Mouse (Mus musculus): ENCODE data around the gene 1810010H24Rik.
"Not testable (repeated sequence)": the region's sequence is repeated elsewhere in the genome, so short reads cannot be mapped to it uniquely, and the experiment has no call there.

1810010H24Rik gene

DNA sequence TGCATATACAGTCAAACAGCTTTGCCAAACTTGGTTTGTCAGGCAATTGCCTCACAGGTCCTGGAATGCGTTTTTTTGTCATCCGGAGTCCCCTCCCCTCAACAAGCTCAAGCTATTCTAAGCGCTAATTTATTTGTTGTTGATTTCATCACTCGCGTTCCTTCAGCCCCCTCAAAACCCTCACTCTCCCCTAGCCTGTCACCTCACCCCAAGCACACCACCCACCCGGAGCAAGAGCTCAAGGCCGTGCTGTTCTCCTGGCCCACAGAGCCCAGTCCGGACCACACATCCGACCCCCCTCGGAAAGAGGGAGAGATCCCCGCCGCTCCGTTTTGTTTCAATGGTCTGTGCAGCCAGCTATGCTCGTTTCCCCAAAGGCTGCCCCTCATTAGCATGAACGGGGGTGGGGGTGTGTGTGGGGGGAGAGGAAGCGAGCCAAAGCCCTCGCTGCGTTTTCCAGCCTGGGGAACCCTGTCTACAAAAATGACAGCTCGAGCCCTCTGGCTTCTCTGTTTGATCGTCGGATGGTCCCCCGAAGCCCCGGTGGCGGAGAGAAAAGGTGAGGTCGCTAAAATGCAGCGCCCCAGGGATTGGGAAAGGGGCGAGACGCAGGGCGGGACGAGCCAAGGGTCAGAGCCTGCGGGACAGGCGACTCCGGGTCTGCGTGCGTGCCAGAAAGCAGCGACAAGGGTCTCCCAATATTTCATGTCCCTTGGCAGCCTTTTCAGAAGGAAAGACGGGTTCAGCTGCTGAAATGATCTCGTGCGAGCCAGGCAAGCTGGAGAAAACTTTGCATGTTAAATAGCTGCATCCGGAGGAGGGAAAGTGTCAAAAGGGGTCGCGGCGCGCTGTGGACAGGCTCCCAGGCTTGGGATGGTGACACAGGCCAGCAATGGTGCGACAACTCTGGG lies at the start of gene 1810010H24Rik:
1810010H24Rik (plus strand) TSS at position 271 of the 911 bp plus-strand sequence.
- peak; percentile 74 for DNase-seq

DNA sequence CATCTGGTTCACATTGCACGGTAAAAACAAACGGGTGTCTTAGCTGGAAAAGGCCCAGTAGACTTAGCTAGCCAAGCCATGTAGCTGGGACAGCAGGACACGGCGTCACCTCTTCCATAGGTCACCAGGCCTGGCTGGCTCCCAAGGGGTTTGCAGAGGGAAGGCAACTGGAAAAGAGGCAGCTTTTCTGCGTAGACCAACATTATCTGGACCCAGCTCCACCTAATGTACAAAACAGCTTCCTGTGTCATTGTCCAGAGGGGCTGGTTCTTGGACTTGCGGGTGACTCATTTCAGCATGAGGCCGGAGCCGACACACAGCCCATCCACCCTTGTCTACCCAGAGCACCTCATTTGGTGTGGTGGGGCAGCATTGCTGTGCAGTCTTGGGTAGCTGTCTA lies 49.3 kb upstream of the 1810010H24Rik start:
- peak; percentile 90 for DNase-seq

DNA sequence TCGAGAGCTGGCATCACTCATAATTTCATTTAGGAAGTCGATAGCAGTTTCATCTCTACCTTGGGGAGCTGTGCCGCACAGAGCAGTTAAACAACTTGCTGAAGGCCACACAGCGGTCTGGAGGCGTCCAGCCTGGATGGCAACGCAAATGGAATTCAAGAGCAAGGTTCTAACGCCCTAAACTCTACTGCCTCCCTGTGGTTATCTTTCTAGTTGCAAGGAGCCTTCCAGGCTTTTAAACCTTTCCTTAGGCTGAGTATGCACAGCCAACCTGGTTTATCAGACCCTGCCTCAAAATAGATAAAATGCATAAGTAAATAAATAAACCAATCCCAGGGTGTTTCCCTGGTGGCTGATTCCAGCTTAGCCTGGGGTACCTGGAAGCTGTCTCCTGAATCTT lies 45.0 kb upstream of the 1810010H24Rik start:
- DNase-seq: peak; percentile 76

DNA sequence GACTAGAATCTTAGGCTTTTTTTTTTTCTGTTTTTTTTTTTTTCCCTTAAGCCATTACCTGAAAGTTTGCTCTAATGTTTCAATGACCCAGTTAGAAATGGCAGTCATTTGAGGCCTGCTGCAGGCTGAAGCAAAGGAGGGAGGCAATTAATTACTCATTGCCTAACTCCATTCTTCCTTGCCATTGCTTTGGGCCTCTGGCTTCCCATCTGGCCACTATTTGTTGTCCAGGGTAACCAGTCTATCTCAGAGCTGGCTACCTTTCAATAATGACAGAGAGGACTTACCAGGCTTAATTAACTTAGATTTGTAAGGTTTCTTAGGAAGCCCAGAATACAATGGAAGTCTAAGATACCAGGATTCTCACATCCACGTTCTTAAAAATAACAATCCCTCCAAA lies 43.7 kb upstream of the 1810010H24Rik start:
- no peak for DNase-seq

DNA sequence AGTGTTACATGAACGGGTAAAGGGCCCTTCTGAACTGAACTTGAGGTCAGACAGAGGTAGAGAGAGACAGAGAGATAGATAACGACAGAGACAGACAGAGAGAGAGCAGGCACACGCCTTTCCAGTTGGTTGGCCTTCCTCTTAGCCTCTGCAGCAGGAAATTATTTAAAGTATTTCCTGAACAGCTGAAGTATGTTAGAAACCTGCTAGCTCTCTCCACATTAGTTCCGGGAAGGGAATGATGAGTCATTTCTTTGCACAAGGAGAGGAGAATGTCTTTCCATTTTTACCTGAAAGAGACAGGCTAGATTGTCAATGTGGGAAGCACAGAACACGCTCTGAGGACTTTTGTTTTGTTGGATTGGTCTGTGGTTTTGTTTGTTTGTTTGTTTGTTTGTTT lies 43.1 kb upstream of the 1810010H24Rik start:
- DNase-seq: no peak

DNA sequence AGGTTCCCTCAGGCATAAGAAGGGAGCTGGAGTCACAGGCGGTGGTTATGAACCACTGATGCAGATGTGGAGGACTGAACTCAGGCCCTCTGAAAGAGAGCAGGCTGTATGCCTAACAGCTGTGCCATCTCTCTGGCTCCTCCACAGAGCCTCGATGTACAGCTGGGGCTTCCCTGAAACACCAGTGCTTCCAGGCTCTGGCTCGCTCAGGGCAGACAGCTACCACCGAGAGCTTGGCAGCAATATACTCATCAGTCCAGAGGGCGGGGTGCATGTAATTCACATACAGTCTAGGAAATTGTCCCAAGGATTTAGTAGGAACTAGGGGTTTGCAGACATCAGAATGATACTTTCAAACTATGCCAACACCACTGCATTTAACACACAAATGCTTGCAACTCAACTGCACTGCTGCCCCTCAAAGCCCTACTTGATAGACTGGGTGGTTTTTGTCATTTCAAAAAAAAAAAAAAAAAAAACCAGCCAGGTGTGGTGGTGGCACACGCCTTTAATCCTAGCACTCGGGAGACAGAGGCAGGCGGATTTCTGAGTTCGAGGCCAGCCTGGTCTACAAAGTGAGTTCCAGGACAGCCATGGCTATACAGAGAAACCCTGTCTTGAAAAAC lies 39.4 kb upstream of the 1810010H24Rik start:
- DNase-seq: not testable (repeated sequence)

DNA sequence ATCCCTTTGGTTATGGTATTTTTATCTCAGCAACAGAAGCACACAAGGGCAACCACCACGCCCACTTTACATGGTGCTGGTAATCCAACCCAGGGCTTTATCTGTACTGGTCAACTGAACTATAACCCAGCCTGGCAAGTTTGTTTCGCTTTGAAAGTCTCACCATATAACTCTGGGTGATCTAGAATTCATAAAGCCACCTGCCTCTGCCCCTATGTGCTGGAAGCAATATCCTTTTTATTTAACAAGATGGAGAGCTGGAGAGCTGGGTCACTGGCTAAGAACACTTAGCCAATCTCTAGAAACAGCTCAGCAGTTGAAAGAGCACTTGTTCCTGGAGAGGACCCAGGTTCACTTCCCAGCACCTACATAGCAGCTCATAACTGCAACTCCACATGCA lies 38.1 kb upstream of the 1810010H24Rik start:
- no peak for DNase-seq

DNA sequence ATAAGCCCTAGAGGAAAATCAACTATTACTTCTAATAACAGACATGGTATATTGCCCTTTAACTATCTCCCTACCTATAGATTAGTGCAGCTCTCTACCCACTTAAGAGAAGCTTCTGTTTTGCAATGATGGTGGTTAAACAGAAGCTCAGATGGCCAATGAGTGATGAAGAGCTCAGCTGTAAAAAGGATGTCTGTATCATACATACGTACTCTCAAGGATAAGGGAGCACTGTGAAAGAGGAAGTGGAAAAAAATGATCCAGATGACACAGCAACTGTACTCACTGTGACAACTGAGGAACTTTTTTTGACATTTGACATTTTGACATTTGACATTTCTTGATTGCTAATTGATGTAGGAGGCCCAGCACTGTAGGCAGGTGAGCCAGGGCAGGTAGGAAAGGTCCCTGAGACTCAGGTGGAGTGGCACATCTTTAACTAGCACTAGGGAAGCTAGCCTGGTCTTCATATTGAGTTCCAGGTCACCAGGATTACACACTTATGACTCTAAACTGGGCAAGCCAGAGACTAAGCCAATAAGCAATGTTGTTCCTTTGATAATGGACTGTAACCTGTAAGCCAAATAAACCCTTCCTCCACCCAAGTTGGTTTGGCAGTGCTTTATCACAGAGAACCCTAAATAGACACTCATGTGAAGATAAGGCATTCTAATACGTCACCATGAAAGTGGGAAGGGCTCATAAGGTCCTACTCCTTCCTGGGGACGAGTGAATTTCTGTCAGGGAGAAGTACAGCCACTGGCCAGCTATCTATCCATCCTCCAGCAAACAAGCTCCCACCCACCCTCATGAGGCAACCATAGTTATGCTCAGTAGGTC lies 31.0 kb upstream of the 1810010H24Rik start:
- DNase-seq: no peak

DNA sequence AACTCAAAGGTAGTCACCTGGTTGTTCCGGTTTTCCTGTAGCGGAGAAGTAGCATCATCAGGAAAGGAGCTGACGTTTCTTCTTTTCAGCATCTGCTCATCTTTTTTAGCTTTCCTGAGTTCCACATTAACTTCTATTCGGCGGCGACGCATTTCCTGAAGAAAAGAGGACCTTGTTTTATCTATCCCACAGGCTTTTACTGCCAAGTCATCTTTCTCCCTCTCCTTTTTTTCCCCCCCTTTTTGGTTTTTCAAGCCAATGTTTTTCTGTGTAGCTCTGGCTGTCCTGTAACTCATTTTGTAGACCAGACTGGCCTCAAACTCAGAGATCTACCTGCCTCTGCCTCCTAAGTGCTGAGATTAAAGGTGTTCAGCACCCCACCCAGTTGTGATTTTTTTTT lies 29.0 kb upstream of the 1810010H24Rik start:
- DNase-seq: not testable (repeated sequence)

DNA sequence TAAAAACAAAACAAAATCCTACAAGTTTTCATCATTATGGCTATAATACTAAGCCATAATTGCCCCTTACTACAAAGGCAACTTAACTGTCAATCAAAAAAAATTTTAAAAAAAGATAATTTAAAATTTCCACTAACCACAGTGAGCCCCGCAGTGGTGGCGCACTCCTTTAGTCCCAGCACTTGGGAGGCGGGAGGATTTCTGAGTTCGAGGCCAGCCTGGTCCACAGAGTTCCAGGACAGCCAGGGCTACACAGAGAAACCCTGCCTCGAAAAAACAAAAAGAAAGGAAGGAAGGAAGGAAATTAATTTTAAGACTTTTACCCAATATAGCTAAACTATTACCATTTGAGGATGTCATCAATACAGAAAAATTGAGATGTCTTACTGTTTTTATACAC lies 27.5 kb upstream of the 1810010H24Rik start:
- no peak for DNase-seq

DNA sequence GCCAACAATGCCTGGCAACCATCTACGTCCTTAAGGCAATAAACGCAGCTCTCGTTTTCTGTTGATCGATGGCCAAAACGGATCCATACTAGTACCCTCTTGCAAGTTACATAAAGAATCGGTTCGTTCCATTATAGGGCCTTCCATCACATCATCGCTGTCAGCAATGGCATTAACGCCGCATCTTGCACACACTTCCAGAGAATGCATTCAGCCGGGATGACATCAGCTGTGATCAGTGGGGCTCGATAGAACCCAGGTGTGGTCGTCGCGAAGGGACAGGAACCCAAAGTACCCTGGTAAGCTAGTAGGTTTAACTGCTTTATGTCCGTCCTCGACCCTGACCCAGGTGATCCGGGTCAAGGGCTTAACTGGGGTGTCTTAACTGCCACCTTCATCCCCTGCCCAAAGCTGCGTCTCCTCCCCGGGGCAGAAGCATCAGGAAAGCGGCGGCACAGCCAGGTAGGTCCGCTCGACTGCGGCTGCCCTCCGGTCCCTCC lies 26.8 kb upstream of the 1810010H24Rik start:
- DNase-seq: no peak

DNA sequence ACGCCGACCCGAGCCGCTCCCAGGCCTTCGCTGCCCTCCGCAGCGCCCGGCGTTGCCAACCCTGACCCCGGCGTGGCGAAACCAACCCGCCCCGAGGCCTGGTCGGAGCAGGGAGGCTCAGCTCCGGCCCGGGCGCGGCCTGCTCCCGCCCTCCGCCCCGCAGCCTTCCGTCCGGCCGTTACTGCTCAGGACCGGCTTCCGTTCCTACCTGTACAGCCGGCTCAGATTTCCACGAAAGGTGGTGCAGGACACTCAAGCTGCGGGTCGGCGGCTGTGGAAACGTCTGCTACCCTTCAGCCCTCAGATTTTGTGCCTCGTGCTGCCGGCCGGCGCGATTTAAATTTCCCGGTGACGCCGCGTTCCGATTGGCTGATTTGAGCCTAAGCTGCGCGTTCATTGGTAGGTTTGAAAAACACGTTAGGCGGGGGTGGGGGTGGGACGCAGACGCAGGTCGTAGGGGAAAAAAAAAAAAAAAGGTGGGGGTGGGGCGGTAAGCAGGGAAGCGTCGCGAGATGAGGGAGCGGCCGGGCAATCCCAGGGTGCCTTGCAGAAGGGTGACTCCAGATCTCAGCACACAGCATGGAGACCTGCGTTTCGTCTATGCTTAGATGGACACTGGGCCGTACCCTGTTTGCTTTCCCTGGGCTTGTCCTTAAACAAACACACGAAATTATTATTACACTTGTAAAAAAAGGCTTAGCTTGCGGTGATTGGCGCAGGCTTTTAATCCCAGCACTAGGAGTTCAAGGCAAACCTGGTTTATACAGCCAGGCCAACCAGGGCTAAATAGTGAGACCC lies 26.1 kb upstream of the 1810010H24Rik start, which contains the start of gene Kpna2:
Kpna2 (minus strand) TSS at position 391 of the 798 bp plus-strand sequence.
- DNase-seq: peak; percentile 94

DNA sequence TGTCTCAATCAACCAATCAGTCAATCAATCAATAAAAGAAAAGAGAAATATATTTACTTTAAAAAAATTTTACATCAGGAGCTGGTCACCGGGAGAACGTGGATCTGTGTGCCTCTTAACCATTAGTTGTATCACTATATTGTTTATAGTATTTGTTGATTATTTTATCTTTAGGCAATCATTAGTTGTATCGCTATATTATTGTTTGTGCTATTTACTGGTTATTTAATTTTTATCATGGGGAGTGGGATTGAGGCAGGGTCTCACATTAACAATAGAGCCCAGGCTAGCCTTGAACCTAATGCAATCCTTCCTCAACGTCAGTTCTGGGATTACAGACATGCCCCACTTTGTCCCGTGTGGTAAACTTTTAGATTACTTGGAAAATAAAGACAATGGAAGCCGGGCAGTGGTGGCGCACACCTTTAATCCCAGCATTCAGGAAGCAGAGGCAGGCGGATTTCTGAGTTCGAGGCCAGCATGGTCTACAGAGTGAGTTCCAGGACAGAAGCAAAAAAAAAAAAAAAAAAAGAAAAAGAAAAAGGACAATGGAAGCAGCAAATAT lies 25.4 kb upstream of the 1810010H24Rik start:
- DNase-seq: no peak

DNA sequence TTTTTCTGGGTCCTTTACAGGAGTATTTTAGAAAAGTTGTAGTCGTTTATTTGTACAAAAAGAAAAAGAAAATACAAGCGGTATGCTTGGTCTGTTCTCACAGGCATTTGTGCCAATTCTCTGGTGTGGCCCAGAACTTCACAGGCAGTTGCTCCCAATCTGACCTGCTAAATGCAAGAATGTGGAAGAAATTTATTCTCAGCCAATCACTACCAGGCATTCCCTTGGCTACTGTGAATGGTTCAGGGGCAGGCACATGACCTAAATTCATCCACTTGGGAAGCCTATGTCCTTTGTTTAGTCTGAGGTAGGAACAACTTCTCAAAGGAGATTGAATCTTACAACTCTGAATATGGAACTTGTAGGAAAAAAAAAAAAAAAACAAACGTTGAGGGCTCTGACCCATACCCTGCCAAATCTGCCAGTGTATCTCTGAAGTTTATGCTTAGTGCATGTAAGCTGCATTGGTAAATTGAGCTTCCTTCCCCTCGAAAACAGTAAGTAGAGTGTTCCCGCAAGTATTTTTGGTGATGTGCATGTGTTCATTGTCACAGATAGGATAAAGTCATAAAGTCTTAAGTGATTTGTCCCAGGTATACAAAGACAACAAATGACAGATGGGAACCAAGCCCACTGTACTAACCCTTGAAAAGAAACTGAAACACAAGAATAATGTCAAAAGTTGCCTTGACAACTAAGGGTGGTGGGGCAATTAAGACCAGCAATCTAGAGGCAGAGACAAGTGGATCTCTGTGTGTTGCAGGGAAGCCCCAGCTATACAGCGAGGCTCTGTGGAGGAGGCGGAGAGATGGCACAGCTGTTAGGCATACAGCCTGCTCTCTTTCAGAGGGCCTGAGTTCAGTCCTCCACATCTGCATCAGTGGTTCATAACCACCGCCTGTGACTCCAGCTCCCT lies 23.5 kb upstream of the 1810010H24Rik start:
- peak; percentile 30 for DNase-seq

DNA sequence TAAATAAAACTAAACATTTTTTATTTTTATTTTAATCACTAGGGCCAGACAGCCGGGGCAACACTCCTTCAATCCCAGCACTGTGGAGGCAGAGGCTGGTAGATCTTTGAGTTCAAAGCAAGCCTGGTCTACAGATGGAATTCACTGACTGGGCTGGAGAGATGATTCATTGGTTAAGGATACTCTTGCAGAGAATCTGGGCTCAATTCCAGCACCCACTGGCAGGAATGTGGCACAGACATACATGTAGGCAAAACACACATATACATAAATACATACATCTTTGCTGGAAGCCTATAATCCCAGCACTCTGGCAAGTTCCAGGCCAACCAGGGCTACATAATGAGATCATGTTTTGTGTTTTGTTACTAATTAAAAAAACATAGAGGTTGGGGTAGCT lies 19.9 kb upstream of the 1810010H24Rik start:
- DNase-seq: peak; percentile 50

DNA sequence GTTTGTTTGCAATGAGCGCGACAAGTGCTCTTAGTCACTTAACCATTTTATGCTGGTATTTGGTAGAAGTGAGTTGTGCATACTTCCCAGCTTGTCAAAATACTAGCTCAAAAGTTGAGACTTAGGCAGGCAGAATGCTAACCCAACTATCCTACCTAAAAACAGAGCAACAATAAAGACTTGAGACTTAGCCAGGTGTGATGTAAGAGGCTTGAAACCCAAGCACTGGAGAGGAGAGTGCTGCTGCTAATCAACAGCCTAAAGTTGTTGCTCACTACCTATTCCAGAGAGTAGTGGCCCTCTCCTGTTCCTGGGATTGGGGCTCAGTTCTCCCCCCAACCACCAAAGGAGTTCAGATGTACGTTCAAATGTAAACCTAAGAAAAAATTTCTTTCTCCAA lies 15.0 kb upstream of the 1810010H24Rik start:
- no peak for DNase-seq

DNA sequence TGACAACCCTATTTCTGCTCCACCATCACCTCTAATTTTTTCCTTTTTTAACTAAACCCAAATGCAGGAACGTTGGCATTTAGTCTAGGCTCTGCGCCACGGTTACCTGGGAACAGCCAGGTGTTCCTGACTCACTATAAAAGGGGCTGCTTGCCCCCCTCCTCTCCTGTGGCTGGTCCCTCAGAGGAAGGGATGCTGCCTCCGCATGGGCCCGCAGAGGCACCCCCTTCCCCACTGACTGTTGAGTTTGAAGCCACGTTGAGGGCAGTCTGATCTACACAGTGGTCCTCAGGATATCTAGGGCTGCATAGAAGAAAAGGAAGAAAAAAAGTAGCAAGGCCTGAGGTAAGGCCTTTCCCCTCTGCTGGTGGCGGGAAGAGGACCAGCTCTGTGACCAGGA lies 14.3 kb upstream of the 1810010H24Rik start:
- no peak for DNase-seq

DNA sequence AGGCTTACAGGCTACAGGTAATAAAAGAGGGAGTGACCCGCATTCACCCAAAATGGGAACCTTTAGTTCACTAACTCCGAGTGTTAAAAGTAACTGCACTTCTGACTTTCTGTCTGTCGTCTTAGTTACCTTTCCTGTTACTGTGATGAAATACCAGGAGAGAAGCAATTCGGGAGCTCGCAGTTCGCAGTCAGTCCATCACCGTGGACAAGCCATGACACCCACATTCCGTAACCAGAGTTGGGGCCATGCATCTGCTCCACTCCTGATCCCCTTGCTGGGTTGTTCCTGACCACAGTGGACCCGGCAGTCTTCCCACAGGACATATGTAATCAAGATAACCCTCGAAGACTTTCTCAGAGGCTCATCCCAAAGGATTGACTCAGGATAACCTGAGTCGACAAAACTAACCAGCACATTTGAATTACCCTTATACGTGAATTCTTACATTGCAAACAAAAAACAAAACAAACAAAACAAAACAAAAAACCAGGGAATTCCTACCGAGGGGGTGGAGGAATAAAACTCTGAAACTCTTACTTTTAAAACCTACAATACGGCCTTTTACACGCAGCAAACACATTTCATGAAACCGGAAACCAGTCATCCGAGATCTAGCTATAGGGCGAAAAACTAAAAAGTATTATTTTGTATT lies 13.7 kb upstream of the 1810010H24Rik start:
- no peak for DNase-seq

DNA sequence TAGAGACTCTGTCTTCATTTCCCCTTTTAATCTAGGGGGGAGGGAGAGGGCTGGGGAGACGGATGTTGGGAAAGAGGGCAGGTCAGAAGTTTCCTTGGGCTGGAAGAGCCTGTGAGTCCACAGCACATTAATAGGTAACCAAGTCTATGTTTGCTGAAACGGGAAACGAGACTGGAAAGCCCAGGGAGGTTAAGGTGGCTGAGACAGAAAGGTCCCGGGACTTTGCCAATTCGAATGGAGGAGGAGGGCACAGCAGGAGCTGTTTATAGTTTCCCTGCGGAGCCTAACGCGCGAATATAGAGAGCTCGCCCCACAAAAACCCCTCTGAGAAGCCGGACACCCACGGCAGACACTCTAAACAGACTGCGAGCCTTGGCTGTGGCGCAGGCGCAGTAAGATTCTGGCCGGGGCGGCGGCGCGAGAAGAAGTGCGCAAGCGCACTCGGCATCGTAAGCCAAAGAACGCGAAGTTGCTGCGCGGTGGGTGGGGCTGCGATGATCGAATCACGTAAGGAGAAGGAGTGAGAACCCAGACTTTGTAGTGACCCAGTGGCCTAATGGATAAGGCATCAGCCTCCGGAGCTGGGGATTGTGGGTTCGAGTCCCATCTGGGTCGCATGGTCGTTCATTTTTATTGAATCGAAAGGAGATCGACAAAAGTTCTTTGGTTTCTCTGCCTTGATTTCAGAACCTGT lies 13.0 kb upstream of the 1810010H24Rik start:
- DNase-seq: peak; percentile 98

Data from kidney, postnatal 10 days (tissue).